Mouse (Mus musculus) cerebral cortex, adult 2 months (tissue): ENCODE results near the gene Cnn3.

ENCODE experiments used
- WGBS: fragments of 180-500 bp; shearing (Covaris S2); methylation state at CpG from one replicate; pipeline ENCODE4 v1.1.7; 2018; 5-methylcytosine and 5-hydroxymethylcytosine counted together

Gene Cnn3

DNA sequence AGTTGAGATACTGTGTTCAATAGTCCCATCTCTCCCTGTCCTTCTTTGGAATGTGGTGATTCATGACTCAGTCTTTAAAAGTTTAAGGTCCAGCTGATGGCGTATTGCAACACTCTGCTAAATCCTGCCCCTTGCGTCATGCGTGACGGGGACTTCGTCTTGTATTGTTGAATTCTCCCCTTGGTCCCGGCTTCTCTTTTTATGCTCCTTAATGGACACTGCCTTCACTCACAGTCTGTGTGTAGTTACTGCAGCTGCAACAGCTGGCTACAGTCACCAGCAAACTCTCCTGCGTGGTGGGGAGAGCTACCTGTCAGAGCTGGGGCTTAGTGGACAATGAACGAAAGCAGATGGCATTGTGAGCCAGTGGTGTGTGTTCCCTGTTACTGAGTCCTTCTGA, 23.2 kb downstream of the Cnn3 start:
- WGBS, result 92% methylated on average over 8 of the region's 8 CpGs

DNA sequence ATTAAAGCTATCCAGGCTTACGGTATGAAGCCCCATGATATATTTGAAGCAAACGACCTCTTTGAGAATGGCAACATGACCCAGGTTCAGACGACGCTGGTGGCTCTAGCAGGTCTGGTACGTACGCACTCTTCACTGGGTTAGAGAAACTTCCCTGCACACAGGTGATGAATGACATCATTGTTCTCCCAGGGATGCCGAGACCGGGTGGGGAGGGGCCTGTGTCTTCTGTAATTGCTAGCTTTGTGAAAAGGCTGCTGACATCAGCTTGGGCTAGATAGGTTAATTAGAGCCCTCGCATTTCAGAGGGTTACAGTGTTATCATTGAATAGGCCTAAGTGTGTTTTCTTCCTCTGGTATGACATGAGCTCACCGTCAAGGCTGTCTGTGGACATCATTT, 25.1 kb downstream of the Cnn3 start:
- 70% methylated on average over 10 of the region's 10 CpGs for WGBS

DNA sequence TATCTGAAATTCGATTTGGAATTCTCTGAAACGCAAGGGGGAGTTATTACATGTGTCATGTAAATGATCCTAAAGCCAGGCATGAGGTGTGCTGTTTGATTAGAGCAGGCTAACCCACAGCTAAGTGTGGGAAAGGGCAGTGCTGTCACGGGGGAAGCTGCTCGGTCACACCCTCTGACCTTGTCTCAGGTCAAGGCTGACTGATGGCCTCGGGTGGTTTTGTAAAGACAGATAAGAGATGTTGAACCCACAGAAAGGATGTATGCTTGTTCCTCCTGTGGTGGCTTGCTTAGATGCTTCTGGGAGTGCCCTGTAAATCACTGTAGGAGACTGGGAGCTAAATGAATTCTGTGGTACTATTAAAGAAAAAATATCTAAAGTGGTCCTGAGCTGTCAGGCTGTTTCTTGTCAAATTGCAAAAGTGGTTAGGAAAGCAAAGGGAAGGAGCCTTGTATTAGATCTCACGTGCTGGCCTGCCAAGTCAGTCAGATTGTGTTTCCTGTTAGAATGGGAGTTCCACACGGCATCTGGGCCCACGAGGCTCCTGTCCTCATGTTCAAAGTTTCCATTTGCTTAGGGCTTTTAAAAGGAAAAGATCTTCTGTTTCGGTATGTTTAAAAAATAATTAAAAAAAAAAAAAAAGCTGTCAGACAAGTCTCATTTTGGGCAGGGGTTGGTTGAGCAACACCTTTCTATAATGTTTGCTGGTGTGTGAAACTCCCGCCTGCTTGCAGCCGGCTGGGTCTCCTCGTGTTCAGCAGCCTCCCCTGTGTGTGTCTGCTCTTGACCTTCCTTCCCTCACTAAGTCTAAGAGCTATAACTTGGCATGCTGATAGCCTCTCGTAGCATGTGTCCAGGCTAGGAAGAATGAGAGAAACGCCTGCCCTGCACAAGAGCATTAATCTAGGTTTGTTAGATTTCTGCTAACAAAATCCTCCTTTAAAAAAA, 32.5 kb downstream of the Cnn3 start:
- WGBS, result 82% methylated on average over 14 of the region's 14 CpGs

DNA sequence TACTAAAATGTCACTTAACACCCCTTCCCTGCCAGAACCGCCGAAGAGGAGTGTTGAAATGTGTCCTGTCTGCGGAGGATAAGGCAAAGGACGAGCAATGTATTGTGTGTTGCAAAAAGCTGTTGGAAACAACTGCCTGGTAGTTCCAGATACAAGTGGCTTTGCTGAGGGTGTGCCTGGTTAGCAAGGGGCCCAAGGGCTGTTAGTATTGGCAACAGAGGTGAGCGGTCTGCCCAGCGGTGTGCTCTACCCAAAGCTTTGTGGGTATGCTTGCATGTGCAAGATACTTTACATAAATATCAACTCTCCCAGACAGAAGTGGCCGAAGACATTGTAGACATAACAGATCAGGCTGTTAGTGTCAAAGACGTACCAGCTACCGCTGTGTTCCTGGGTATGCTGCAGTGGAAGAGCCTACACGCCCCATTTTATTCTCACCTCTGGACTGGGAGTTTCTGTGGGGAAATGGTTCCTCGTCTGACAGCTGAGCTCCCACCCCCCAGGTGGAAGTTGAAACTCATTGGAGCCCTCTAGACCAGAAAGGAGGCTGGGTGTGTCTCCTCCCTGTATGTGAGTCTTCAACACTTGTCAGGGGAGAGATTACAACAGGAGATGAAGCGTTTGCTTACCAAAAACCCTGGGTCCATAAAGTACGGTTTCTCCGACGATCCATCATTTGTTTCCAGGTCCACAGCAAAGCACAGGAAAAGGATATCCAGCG, 34.3 kb downstream of the Cnn3 start:
- 90% methylated on average over 16 of the region's 16 CpGs for WGBS

DNA sequence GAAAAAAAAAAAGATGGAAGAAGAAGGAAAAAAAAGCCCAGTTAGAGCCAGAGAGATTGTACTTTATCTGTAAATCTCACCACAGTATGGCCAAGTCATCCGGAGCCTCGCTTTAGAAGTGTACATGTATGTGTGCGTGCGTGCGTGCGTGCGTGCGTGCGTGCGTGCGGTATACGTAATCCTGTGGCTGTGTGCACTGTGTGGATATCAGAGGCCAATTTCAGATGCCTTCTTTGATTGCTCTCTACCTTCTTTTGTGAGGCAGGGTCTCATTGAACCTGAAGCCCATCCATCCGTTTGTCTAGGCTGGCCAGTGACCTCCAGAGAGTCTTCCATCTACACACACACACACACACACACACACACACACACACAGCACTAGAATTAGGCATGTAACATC, 35.2 kb downstream of the Cnn3 start:
- 97% methylated on average over 13 of the region's 13 CpGs for WGBS

DNA sequence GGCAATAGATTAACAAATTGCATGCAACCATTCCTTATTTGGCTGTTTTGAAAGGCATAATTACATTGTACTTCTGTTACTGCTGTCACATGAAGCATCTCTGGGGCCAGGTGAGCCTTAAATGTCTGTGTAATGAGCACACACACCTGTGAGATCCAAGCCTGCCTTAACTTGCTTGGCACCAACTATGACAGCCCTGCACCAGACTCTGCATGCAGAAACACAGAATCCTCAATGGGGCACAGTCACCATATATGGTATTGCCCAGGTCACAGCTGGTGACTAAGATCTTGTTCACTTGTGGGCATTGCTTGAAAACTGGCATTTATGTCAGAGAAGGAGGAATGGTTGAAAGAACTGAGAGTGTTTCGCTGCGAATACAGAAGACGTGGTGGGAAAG, 36.5 kb downstream of the Cnn3 start:
- 94% methylated on average over 3 of the region's 3 CpGs for WGBS

DNA sequence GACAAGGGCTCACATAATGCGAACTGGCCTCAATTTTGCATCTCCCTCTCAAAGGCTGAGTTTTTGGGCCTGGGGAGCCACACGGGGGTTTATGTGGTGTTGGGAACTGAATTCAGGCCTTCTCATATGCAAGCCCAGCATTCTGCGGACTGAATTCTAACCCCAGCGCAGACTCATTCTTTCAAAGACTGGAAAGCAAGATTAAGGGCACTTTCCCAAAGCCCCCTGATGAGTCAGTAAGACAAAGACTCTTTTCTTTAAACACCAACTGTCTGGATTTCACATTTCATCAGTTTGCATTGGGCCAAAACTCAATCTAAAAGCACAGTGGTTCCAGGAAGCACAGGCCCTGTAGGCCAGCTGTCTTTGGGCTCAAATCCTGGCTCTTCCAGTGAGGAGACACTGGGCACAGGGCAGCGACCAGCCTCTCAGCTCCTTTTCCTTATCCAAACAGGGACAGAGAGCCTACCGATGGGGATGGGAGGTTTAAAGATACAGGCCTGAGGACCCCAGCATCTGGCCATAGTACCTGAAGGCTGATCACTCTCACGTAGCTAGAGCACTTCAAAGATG, 38.5 kb downstream of the Cnn3 start:
- WGBS, result 72% methylated on average over 7 of the region's 7 CpGs

DNA sequence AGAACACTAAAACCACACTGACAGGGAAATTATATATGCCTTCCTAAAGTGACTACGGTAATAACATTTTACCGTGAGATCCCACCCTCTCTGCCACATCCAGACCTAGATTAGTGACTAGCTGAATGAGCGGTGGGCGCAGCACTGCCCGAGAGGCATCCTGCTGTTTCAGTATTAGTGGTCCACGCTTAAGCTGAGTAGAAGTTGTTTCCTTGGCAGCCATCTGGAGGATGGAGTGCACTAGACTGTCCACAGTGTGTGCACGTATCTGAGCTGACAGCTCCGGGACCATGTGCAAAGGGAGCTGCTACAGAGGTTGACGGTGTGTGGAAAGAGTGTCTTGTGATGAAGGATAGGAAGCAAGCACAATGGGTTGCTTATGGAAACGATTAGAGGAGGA, 39.5 kb downstream of the Cnn3 start:
- 85% methylated on average over 10 of the region's 10 CpGs for WGBS

DNA sequence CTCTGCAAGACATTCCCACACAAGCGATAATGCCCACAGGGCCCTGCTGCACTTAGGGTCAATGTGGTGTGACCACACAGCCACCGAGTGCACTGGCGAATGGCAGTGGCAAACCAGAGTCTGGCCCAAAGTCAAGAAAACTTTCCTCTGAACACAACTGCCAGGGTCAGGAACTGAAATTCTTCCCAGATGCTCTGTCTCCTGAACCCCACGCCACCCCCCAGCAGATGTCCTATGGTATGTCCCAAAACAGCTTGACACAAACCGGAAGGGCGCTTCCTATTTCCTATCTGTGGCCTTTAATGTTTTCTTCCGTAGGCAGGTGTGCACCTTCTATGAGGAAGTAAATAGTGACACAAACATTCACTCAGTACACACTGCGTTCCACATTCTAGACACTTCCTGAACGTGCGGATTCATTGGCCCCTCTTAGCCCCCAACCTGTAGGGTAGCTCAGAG, 40.8 kb downstream of the Cnn3 start:
- 77% methylated on average over 10 of the region's 10 CpGs for WGBS

DNA sequence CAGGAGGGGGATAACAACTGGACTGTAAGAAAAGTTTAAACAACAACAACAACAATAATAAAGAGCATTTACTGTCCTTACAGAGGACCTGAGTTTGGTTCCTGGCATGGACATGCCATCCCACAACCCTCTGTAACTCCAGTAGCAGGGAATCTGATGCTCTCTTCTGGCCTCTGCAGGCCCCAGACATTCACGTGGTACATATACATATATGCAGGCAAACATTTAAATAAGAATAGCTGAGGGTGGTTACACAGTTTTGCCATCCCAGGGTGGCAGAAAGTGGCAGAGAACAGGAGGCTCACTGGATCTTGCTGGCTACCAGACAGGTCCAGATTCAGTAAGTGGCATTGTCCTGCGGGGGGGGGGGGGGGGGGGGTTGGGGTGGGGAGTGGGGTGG, 41.8 kb downstream of the Cnn3 start:
- 24% methylated on average over 1 of the region's 2 CpGs for WGBS

DNA sequence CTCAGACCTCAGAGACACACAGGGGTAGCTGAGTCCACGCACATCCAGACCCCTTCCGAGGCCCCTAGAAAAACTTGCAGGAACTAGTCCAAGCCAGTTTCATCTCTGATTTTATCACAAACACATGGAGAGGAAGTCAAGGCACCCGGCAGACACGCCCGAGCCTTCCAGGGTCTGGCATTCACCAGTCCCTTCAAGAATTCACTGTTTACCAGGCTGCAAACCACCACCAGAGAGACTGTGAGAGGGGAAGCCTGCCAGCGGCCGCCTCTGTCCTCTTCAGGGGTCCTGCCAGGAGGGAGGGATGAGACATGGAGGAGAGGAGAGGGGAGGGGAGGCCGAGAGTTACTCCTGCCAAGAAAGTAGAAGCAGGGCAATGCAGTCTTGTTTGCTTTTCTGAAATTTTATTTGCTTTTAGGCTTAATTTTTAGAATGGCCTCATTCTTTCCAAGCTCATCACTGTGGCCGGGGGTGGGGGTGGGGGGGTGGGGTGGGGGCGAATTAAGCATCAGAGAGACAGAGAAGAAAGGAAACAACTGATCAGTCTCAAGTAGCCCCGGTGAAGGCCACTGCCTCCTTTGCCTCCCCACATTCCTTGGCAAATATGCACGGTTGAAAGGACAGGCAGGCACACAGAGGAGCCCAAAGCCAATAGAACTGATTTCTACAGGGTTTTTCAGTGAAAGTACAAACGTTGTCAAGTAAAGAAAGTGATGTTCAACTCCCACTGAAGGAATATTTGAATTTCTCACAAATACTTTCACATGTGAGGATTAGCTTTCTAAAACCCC, 43.1 kb downstream of the Cnn3 start:
- 36% methylated on average over 13 of the region's 13 CpGs for WGBS

DNA sequence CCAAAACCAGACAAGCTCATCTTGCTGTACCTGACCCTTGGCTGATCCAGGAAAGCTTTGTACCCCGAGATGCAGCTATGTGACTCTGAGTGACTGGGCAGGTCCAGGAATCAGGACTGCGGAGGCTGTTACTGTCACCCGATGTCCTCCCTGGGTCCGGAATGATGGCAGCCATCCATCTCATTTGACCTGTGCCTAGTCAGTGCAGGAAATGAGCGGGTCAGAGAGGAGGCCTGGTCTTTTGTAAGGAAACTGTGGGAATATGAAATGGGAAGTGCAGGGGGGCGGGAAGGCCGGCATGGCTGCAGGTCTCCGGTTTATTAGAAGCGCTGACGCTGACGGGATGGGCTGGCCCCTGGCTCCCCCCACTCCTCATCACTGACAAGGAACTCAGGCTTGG, 45.4 kb downstream of the Cnn3 start:
- WGBS, result 75% methylated on average over 11 of the region's 11 CpGs

DNA sequence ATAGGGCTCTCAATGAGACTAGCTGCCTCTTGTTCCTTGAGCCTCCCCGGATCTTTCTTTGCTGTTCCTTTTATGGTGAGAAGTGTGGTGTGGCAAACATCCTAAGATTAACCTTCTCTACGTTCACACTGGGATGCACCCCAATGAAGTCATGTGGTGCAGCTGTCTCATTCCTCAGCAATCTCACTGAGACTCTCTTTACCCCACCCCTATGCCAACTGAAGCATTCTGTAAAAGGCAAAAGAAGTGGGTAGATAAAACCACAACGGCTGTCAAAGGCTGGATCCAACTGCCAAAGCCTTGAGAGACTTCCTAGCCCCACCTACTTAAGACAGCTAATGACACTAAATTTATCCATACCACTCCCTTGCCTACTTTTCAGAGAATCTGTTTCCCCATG, 48.4 kb downstream of the Cnn3 start:
- WGBS, result 48% methylated on average over 3 of the region's 3 CpGs

DNA sequence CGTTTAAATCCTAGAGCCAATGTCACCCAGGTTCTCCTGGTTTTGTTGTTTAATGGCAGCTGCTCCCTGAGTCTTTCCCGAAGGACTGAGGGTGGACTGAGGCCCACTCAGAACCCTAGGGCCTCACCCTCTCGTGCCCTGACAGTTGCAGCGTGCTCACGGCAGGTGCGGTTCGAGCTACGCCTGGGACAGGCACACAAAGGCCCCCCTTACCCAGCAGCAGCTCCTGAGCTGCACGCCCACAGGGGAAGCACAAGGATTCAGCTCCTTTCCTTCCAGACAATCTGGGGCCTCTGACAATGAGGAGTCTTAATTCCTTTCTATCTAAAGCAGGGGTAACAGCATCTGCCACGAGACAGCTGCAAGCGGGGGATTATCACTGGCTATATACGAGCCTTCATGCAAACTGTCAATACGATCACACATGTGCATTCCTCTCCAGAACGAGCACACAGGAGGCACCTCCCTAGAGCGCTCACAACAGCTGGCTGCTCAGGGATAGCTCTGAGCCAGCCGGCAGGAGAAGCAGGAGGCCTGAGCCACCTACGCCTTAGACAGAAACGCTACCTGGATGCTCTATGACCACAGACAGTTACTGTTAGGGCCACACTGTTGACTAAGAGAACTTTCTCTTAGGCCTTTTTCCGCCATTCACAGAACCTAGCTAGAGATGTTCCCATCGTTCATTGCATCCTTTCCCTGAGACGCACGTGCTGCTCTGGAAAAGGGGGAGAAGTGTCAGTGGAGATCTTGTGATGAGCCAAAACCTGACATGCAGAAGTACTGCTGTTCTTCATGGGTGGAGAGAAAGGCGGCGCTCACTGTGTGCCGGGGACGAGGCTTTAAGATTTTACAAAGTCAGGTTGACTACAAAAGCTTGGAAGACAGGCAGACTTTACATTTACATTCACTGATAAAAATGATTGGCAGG, 54.0 kb downstream of the Cnn3 start:
- WGBS, result 62% methylated on average over 26 of the region's 26 CpGs

DNA sequence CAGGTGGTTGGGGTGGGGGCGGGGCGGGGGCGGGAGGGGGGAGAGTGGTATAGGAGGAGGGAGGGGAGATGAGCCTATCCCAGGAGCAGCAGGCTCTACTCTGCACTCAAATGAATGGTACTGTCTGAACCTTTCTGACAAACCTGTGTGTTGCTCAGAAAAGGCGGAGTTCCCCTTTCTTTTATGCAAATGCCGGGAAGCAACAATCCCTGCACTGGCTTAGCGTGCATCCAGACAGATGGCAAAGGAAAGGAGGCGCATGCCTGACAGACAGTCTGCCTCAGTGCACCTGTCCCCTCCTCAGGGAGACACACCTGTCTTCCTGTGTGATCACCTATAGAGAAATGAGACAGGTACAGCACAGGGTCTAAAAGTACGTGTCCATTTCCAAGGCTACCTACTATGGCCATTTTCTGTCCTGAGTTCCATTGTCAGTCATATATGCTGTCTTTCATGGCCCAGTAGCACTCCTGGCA, 54.7 kb downstream of the Cnn3 start:
- 52% methylated on average over 8 of the region's 8 CpGs for WGBS

DNA sequence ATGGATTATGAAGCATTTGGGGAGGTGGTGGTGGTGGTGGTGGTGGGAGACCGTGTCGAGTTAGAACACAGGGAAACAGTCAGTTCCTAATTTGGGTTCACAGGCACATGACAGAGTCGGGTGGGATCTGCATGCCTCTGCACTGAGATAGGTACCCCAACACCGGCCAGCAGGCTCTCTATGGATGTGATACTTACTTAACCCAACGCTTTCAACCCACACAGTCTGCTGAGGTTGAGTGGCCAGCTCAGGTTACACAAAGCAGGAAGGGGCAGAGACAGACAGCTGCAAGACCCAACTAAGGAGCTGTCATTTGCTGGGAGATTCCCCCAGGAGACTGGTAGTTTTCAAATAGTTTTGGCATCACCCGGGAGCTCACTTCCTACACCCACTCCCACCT, 55.3 kb downstream of the Cnn3 start:
- WGBS, result 48% methylated on average over 6 of the region's 6 CpGs

DNA sequence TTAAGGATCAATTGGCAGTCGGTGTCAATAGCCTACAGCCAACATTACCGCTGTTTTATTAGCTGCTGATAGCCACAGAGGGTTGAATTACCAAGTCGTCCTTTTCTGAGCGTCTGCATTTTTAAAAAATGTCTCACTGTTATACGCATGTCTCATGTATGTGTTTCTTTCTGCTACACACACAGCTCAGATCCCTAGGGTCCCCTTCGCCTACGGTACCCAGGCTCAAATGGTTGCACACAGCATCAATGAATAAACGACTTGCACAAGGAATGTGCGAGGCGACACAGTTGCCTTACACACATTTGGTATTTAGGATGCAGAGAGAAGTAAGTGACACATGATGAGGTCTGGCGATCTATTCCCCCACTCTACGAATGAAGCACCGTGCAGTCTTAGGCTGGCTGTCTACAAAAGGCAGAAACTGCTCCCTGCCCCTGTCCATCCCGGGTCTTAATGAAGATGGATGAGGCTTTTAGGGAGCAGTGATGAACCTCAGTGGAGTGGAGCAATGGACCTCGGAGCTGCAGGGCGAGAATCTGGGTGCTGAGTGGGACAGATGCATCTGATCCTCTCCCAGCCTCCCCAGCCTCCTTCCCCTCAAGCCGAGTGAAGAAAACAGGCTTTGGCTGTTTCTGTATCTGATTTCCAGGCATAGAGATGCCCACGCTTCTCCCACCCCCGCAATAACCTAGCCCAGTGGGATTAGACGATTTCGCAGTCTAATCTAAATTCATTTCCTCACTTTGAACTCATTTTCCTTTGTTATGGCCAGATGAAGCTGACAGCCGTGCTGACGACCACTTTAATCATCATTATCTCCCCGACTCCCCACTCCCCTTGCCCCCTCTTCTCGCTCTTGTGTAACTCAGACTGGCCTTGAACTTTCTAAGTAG, 57.2 kb downstream of the Cnn3 start:
- 57% methylated on average over 25 of the region's 25 CpGs for WGBS

DNA sequence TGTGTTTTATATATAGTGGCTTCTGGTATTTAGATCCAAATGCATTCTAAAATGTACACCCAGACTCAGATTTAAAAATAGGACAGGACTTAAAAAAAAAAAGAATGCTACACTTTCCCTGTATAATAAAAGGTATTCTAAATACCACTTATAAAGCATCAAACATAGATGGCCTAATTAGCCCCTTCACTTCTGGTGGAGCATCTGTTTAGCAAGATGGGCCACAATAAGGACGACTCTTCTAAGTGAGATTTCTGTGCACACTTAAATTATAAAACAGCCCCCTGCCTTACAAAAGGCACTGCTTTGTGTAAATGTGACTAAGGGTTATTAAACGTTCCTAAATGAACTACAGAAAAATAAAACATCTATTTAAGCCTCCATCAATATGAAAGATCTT, 58.9 kb downstream of the Cnn3 start:
- 67% methylated on average over 2 of the region's 2 CpGs for WGBS

DNA sequence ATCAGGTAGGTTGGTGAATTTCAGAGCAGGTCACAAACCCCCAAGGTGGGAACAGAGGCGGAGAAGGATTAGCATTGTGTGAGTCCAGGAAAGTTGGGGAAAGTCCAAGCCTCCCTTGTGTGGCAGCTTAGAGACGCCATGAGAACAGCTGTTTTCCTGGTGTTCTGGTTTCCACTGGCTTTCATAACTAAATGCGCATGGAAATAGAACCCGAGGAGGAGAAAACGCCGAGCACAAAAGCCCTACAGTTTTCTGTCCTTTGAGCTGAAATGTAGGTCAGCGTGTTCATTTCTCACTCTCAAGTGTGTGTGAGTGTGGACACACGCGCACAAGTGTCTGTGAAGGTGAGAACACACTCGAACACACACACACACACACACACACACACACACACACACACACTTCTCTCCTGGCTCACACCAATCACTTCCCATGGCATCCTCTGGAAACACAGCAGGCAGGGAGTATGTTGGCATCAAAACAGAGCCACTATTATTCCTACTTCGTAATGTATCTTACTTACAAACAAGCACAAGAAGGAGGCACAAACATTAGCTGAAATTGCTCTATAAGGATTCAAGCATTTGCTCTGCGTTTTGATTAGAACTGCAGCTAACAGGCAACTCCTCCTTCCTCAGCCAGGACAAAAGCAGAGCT, 63.3 kb downstream of the Cnn3 start:
- 34% methylated on average over 12 of the region's 12 CpGs for WGBS
